Mouse (Mus musculus): ENCODE results near the gene Mageb16. TPM values are rescaled to one million over a fixed set of nuclear protein-coding genes. Genes with fewer than 3 reads are reported as not detected.

The Mageb16 gene
- total RNA-seq (2023): not detected

DNA sequence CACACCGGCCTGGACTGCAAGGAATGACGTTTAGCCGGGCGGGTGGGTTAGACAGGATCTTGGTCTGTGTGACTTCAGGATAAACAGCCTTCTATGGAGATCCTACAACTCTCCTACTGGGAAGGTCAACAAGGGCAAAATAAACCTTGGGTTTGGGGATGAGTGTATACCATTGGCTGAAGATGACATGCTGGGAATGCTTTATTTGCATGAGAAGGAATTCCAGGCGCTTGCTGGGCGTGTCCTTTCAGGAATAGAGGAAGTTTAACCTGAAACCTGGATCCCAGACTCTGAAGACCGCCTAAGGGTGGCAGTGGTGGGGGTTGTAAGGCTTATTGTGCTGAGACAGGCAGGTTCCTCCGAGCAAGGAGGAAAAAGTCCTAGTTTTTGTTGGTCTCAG lies at the start of gene Mageb16:
Mageb16 (minus strand) TSS at position 25 of the 400 bp plus-strand sequence.

Other genes with a start within 250 kb of the Mageb16 start
- gene Gm7173, start 154.2 kb downstream of the Mageb16 start, total RNA-seq (2023): not detected